Mouse (Mus musculus): ENCODE measurements at regions not wholly inside any gene's neighbourhood (a gene's known extent, or its start where the extent isn't known, plus 50 kb on each side); places are given as distances from the start of the nearest gene placed in this dataset.

DNA sequence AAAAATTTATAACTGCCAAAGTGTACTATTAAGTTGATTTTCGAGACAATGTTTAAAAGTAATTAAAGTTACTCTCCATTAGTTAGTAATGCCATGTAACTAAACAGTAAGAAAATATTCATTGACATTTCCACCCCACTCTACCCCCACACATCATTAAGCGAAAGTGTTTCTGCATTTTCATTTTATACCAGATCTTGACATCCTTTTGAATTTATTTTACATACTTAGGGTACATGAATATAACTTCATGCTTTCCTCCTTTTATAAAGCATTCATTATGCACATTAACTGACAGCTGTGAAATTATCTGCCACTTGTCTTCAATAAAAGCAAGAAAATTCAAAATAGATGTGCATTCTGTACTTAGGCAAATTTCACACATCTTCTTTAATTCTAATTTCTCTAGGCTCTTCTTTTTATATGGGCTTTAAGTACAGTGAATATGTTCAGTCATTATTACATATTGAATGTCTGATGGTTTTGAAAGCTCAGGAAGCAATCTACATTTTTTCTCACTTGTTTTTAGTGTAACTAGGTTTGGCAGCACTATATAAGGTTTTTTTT is 526.5 kb downstream of the Epha5 start:
- DNase-seq (ENCODE audit: low spot score in 2 of 2): no peak

- DNase-seq (ENCODE audit: low spot score in 2 of 2): no peak
Observed at GRCm38 (mm10) chr5:83872052-83872451, 517.1 kb upstream of the Tecrl start.

DNA sequence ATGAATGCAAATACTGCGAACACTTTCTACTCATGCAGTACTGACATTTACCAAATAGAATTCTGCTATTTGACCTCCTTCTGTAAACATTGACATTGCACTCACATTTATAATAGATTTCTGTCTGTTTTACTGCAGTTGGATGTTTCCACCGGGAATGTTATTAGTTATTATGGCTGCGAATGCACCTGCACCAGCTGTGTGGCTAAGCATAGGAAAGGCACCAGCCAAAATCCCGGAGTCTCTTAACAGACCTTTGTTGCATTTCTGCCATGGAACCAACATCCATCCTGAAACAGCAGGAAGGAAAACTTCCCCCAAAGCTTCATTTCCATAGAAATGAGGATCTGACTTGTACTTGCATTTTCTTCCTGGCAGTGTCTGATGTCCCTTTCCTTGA is 513.4 kb upstream of the Tecrl start:
- no peak for DNase-seq (ENCODE audit: low spot score in 2 of 2)

- no peak for DNase-seq (ENCODE audit: low spot score in 2 of 2)
Observed at GRCm38 (mm10) chr5:83861674-83862073, 506.7 kb upstream of the Tecrl start.

GRCm38 (mm10) chr5:83852022-83852421 is 497.0 kb upstream of the Tecrl start:
- no peak for DNase-seq (ENCODE audit: low spot score in 2 of 2)

GRCm38 (mm10) chr5:83826561-83826960 is 471.6 kb upstream of the Tecrl start:
- peak; percentile 32 to 45 for DNase-seq (ENCODE audit: low spot score in 2 of 2)

DNA sequence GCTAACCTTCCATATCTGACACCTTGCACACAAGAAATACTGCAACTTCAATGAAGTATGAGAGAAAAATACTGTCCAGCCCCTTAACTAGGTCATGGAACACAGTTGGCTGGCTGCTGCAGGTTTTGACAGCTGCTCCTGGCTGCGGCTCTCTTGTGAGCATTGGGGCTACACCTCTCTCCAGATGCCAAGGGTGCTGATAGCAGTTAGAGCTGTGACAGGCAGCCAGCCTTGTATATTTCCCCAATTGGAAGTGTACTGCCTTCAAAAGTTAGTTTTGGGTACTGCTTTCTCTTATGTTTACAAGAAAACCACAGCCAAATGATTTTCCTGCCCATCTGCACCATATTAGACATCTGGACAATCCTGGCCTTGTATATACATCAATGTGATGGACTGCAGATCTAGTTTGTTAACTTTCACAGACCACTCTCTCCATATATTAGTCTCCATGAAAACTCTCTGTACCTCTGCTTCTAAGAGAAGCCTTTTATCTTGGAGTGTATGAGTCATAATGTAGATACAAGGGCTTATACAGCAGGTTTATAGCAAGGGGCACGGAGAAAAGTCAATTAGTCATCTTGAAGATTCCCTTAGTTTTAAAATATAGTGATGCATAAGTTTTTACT is 470.0 kb upstream of the Tecrl start:
- DNase-seq (ENCODE audit: low spot score in 2 of 2): no peak

DNA sequence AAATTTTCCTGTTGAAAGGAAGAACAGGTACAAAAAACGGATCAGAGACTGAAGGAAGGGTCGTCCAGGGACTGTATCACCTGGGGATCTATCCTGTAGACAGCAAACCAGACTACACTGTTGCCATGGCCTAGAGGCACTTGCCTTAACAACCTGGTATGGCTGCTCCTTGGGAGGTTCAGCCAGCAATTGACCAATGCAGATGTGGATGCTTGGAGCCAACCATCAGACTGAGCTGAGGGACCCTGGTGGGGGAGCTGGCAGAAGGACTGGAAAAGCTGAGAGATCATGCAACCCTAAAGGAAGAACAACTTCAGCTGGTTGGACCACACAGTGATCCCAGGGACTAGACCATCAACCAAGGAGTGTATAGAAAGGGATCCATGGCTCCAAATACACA is 456.3 kb upstream of the Tecrl start:
- DNase-seq (ENCODE audit: low spot score in 2 of 2): no peak

GRCm38 (mm10) chr5:83800028-83800427 is 445.0 kb upstream of the Tecrl start:
- DNase-seq (ENCODE audit: low spot score in 2 of 2): no peak

- DNase-seq (ENCODE audit: low spot score in 2 of 2): no peak
Observed at GRCm38 (mm10) chr5:83780419-83780818, 425.4 kb upstream of the Tecrl start.

DNA sequence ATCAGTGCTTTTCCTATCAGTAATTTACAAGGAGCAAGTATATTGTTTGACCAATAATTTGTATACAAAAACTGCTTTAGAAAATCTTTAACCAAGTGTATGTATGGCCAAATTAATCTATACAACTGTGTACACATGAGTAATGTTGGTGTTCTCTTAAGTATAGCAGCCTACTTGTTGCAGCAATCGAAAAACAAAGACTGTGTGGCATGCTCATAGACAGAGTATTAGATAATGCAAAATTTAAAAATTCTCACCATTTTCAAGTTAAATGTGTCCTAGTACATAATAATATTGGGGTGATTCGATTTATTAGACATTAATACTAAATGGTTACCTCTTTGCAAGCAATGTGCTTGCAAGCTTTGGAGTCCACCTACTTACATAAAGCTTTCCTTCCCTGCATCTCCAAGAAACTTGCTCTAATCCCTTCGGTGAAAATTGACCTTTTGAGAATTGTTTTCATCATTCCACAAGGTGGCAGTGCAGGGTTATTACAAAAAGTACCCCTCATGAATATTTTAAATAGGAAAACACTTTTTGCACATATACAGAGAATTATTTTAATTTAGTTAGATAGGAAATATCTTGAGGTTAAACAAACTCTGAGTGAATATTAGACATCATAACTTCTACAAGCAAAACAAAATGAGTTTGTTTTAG is 423.4 kb upstream of the Tecrl start:
- peak in 1 of 2 experiments; percentile 14 for DNase-seq (ENCODE audit: low spot score in 2 of 2)

GRCm38 (mm10) chr5:83741913-83742312 is 386.9 kb upstream of the Tecrl start:
- no peak for DNase-seq (ENCODE audit: low spot score in 2 of 2)

DNA sequence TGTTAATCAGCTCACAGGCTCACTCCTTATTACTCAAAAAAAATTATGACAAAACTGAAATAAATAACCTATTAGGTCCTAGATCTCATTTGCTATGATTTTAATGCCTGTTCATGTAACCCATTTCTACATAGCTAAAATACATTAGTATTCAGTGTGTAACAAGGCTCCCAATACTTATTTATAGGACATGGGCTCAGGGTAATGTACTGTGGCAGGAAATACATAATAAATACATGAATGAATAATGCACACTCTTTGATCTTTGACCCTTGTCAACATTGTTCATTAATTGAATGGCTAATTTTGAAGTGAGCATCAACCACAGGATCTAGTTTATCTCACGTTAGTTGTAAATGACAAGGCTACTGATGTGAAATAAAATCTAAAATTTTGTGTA is 340.4 kb upstream of the Tecrl start:
- no peak for DNase-seq (ENCODE audit: low spot score in 2 of 2)

DNA sequence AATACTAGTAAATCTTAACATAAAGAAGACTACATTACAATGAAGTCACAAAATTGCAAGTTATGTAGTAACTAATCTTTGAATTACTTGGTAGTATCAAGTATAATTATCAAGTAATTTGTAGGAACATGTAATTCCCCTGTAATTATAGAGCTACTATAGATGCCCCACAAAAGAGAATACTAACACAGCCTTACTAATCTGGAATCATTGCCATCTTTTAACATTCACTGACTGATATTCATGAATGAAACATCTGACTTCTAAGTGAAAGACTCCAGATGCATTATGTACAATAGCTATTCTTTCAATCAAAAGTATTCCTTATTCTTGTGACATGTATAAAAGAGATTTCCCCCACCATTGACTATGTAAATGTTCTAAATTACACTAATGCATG is 337.3 kb upstream of the Tecrl start:
- no peak for DNase-seq (ENCODE audit: low spot score in 2 of 2)

DNA sequence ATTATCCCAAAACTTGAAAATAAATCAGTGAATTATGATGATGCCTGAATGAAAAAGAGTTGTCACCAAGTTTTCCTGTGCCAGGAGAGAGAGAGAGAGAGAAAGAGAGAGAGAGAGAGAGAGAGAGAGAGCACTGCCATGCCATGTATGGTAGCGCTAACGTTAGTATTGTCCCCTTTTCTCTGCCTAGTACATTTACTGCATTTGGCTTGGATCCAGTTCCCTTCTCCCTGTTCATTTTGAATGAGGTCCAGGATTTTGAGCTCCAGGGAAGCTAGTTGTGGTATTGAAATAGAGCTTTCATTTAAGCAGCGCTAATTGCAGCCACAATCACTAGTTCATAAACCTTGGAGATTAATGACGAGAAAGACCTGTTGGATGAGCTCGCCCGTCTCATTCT is 323.4 kb upstream of the Tecrl start:
- no peak for DNase-seq (ENCODE audit: low spot score in 2 of 2)

- no peak for DNase-seq (ENCODE audit: low spot score in 2 of 2)
Observed at GRCm38 (mm10) chr5:83659091-83659490, 304.1 kb upstream of the Tecrl start.

- no peak for DNase-seq (ENCODE audit: low spot score in 2 of 2)
Observed at GRCm38 (mm10) chr5:83651329-83651728, 296.3 kb upstream of the Tecrl start.

DNA sequence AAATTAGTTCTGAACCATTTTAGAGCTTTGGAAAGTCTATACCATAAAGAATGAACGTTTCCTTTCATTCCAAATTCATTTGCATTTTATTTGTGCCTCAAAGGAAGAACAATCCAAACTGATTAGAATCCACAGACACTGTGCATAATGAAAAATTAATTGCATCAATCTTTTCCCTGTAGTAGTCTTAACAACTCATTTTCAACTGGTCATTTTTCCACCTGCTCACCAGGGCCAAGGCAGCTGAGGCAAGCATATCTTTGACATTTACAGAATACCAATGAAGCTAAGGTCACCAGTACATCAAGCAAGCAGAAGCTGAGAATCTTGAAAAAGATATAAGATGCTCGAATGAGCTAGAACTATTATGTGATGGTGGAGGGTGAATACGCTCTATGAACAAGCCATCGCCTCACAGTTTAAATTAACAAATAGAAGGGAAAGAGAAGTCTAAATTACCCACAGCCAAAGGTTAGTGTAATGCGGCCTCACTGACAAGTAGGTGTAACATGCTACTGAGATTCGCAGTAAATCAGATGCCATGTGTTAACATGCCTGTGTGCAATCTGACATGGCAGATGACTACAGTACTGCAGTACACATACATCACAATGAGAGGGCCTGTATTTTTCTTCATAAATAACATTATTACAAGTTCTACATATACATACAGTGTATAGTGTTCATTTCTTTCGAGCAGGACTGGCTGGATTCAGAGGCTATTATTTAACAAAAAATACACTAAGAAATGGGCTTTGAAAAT is 267.8 kb upstream of the Tecrl start:
- DNase-seq (ENCODE audit: low spot score in 2 of 2): no peak

DNA sequence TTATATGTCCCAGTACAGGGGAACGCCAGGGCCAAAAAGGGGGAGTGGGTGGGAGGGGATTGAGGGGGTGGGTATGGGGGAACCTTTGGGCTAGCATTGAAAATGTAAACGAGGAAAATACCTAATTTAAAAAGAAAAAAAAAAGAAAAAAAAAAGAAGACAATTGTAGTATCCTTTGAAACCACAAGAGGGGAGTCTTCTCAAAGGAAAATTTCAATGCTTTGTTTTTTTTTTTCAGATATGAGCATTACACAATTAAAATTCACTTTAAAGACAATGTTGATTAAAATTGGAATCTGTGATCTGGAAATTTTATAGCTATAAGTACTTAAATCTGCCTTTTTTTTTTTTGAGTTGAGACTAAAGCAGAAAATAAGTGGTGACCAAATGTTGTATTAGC is 255.8 kb upstream of the Tecrl start:
- DNase-seq (ENCODE audit: low spot score in 2 of 2): no peak

DNA sequence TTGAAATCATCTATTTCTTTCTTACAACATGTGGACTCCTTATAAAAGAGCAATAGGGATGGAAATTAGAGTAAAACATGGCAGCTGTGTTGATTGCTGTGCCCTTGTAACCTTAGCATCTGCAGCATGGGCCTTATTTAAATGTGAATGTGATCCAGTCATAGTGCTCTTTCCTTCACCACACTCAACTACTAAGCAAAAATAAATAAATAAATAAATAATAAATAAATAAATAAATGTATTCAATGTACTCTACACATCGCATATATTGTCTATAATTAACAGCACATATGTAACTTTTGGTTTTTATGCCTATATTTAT is 238.3 kb upstream of the Tecrl start:
- no peak for DNase-seq (ENCODE audit: low spot score in 2 of 2)

DNA sequence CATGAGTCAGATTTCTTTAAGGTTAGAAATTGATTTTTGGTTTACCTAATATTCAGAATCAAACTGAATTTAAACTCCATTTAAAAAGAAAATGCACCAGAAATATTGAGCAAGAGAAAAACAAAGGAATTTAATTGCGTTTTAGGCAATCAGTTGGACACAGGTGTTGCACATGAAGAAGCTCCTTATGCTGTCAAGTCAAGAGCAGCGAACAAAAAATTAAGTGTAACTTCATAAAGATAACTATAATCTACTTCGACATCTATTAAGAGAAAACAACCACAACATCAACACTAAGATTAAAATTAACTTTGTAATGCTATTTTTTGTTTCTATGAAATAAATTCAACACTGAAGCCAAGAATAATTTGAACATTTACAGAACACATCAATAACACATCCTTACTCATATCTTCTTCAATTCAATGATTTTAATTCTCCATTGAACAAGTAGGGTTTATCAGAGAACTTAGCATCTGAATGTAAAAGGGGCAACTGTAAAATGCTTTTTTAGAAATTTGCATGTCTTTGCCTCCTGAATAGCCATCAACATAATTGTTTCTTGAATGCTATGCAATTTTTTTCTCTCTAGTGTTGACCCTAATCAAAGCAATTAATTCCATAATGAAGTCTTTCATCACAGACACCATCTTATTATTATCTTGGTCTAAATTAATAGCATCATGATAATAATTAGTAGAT is 237.7 kb upstream of the Tecrl start:
- no peak for DNase-seq (ENCODE audit: low spot score in 2 of 2)
